Mouse (Mus musculus) CH12.LX (cell line): ENCODE measurements around the gene Mapk1ip1. TPM values are rescaled to one million over a fixed set of nuclear protein-coding genes. Genes with fewer than 3 reads are reported as not detected.

Source experiments
- DNase-seq: peaks from one replicate; pipeline ENCODE4 v3.0.0-alpha.2; 2013; ENCODE audit errors: extremely low read depth
- H3K27ac ChIP-seq: 2 replicates; pipeline ENCODE4 v1.5.1; 2012; ENCODE audit warnings: low read depth, mild to moderate bottlenecking, control low read depth, moderate library complexity; ENCODE audit not compliant: insufficient read depth
- H3K27me3 ChIP-seq: replicated peaks from 2 replicates; pipeline ENCODE3; 2012; ENCODE audit warnings: inconsistent platforms
- H3K36me3 ChIP-seq, 2 experiments: replicated peaks in 1 of 2; 2 replicates each; pipeline versions ENCODE3 to v1.6.1; 2012; ENCODE audit warnings: inconsistent platforms in 1 of 2, low read length in 1 of 2, mild to moderate bottlenecking in 1 of 2, mixed read lengths in 1 of 2, moderate library complexity in 1 of 2; ENCODE audit not compliant: control insufficient read depth in 1 of 2, insufficient read depth in 1 of 2
- H3K4me1 ChIP-seq, 2 experiments: 2 replicates each; pipeline ENCODE4 v1.6.1; 2012; ENCODE audit warnings: inconsistent platforms in 1 of 2, moderate library complexity in 1 of 2; ENCODE audit not compliant: insufficient read depth in 2 of 2, control insufficient read depth in 1 of 2
- H3K4me2 ChIP-seq: 2 replicates; pipeline ENCODE4 v1.6.1; 2012; ENCODE audit warnings: low read depth, mild to moderate bottlenecking, control low read depth; ENCODE audit not compliant: poor library complexity, insufficient read depth, severe bottlenecking
- H3K4me3 ChIP-seq, 3 experiments: fragments of 150-350 bp in 1 of 3; sonication (generic) in 1 of 3; replicated peaks in 1 of 3; 2 replicates each; pipeline versions ENCODE3 to v1.5.1; 2011 to 2012; ENCODE audit warnings: low read depth in 2 of 3, low read length in 2 of 3, mild to moderate bottlenecking in 2 of 3, moderate library complexity in 2 of 3, control low read depth in 1 of 3, improper control_type of control experiment in 1 of 3, inconsistent platforms in 1 of 3, mixed read lengths in 1 of 3; ENCODE audit not compliant: poor library complexity in 1 of 3
- H3K79me2 ChIP-seq: replicated peaks from 2 replicates; pipeline ENCODE4 v1.6.1; 2012; ENCODE audit warnings: mild to moderate bottlenecking, moderate library complexity; ENCODE audit not compliant: control insufficient read depth, poor library complexity, insufficient read depth, severe bottlenecking; ENCODE audit errors: extremely low read depth
- H3K9ac ChIP-seq: 2 replicates; pipeline ENCODE4 v1.6.1; 2012; ENCODE audit warnings: low read depth, mild to moderate bottlenecking, control low read depth, moderate library complexity; ENCODE audit not compliant: insufficient read depth
- H3K9me3 ChIP-seq: replicated peaks from 2 replicates; pipeline ENCODE3; 2012; ENCODE audit warnings: low read length, inconsistent platforms, mixed read lengths
- BHLHE40 ChIP-seq: IDR thresholded peaks from 2 replicates; pipeline ENCODE4 v1.6.1; 2011; ENCODE audit warnings: mild to moderate bottlenecking, low read depth, low read length, improper control_type of control experiment
- CHD1 ChIP-seq: IDR thresholded peaks from 2 replicates; pipeline ENCODE4 v1.6.1; 2012; ENCODE audit warnings: low read depth, low read length, improper control_type of control experiment, inconsistent platforms
- CTCF ChIP-seq, 2 experiments: IDR thresholded peaks in 1 of 2; conservative IDR thresholded peaks in 1 of 2; 2 replicates each; pipeline ENCODE4 v1.5.1; 2011 to 2012; ENCODE audit warnings: low read depth in 2 of 2, low read length in 2 of 2, improper control_type of control experiment in 1 of 2, inconsistent platforms in 1 of 2, mild to moderate bottlenecking in 1 of 2, moderate library complexity in 1 of 2
- EP300 ChIP-seq: IDR thresholded peaks from 2 replicates; pipeline ENCODE4 v1.6.1; 2011; ENCODE audit warnings: low read length, improper control_type of control experiment
- GABPA ChIP-seq: IDR thresholded peaks from 2 replicates; pipeline ENCODE4 v1.6.1; 2012; ENCODE audit warnings: low read depth, low read length, improper control_type of control experiment, inconsistent platforms; ENCODE audit not compliant: insufficient replicate concordance
- IRF4 ChIP-seq: IDR thresholded peaks from 2 replicates; pipeline ENCODE4 v1.6.1; 2014; ENCODE audit warnings: low read depth, mild to moderate bottlenecking, inconsistent platforms, low read length, improper control_type of control experiment
- JUND ChIP-seq: conservative IDR thresholded peaks from 2 replicates; pipeline ENCODE4 v1.6.1; 2011; ENCODE audit warnings: low read depth, low read length, improper control_type of control experiment
- KAT2A ChIP-seq: IDR thresholded peaks from 2 replicates; pipeline ENCODE4 v1.6.1; 2012; ENCODE audit warnings: low read length, improper control_type of control experiment, inconsistent platforms; ENCODE audit not compliant: insufficient replicate concordance
- MAX ChIP-seq: IDR thresholded peaks from 2 replicates; pipeline ENCODE4 v1.6.1; 2011; ENCODE audit warnings: low read length, improper control_type of control experiment
- MAZ ChIP-seq: IDR thresholded peaks from 2 replicates; pipeline ENCODE4 v1.6.1; 2012; ENCODE audit warnings: low read depth, mild to moderate bottlenecking, inconsistent platforms, low read length, improper control_type of control experiment, moderate library complexity
- MEF2A ChIP-seq: IDR thresholded peaks from 2 replicates; pipeline ENCODE4 v1.6.1; 2014; ENCODE audit warnings: low read depth, mild to moderate bottlenecking, inconsistent platforms, low read length, improper control_type of control experiment, borderline replicate concordance
- MXI1 ChIP-seq: IDR thresholded peaks from 2 replicates; pipeline ENCODE4 v1.6.1; 2011; ENCODE audit warnings: mild to moderate bottlenecking, low read depth, low read length, improper control_type of control experiment
- MYC ChIP-seq: IDR thresholded peaks from 2 replicates; pipeline ENCODE4 v1.6.1; 2011; ENCODE audit warnings: low read depth, mild to moderate bottlenecking, improper control_type of control experiment, low read length
- NELFE ChIP-seq: IDR thresholded peaks from 2 replicates; pipeline ENCODE4 v1.6.1; 2011; ENCODE audit warnings: low read depth, low read length, improper control_type of control experiment
- NRF1 ChIP-seq: IDR thresholded peaks from 2 replicates; pipeline ENCODE4 v1.6.1; 2014; ENCODE audit warnings: low read depth, mild to moderate bottlenecking, inconsistent platforms, low read length, improper control_type of control experiment, moderate library complexity
- PAX5 ChIP-seq: IDR thresholded peaks from 2 replicates; pipeline ENCODE4 v1.6.1; 2012; ENCODE audit warnings: low read length, inconsistent platforms, mixed read lengths
- POLR2A ChIP-seq: IDR thresholded peaks from 2 replicates; pipeline ENCODE4 v1.6.1; 2011; ENCODE audit warnings: low read depth, mild to moderate bottlenecking, improper control_type of control experiment, low read length
- RCOR1 ChIP-seq: conservative IDR thresholded peaks from 2 replicates; pipeline ENCODE4 v1.6.1; 2012; ENCODE audit warnings: low read depth, mild to moderate bottlenecking, inconsistent platforms, low read length, improper control_type of control experiment
- SIN3A ChIP-seq: IDR thresholded peaks from 2 replicates; pipeline ENCODE4 v1.6.1; 2012; ENCODE audit warnings: low read length, improper control_type of control experiment, inconsistent platforms
- TBP ChIP-seq: conservative IDR thresholded peaks from 2 replicates; pipeline ENCODE4 v1.6.1; 2011; ENCODE audit warnings: low read depth, low read length, improper control_type of control experiment
- TCF12 ChIP-seq: IDR thresholded peaks from 2 replicates; pipeline ENCODE4 v1.6.1; 2014; ENCODE audit warnings: low read depth, mild to moderate bottlenecking, inconsistent platforms, low read length, improper control_type of control experiment
- ZKSCAN1 ChIP-seq: IDR thresholded peaks from 2 replicates; pipeline ENCODE4 v1.6.1; 2012; ENCODE audit warnings: low read depth, inconsistent platforms, low read length, improper control_type of control experiment, borderline replicate concordance
- ZNF384 ChIP-seq: IDR thresholded peaks from 2 replicates; pipeline ENCODE4 v1.6.1; 2012; ENCODE audit warnings: low read depth, low read length, improper control_type of control experiment, inconsistent platforms
- dilution Hi-C: fragments of 300-500 bp; cut with MboI; formaldehyde crosslinking; loops from 2 replicates; pipeline ENCODE4 v1.14.3; 2020; ENCODE audit warnings: low sequenced_read_pairs; ENCODE audit not compliant: extremely low pct_unique_long_range_greater_than_20kb, extremely low pct_ligation_motif_present
- in situ Hi-C: fragments of 300-500 bp; cut with MboI; formaldehyde crosslinking; loops from 3 replicates; pipeline ENCODE4 v1.14.3; 2019; ENCODE audit warnings: low sequenced_read_pairs, low pct_ligation_motif_present, low pct_unique_long_range_greater_than_20kb, mixed read lengths
- polyA plus RNA-seq: library from polyadenylated mRNA; unstranded; fragments of >175 nt; gene quantifications from 2 replicates; pipeline ENCODE4 v1.2.1, GENCODE M21; 2012; ENCODE audit warnings: low read depth; ENCODE audit not compliant: insufficient read length
- total RNA-seq, 2 experiments: library from RNA; depleted of rRNA; stranded (reverse); fragments of 300-350 nt in 1 of 2; fragments of >200 nt in 1 of 2; gene quantifications; 2 replicates each; pipeline ENCODE4 v1.2.3; 2012 to 2014

Gene Mapk1ip1
- total and polyA plus RNA-seq, 3 experiments = 4.2 to 6.6 (median 5.1) TPM

GRCm38 (mm10) chr7:138868316-138868715, 22.2 kb upstream of the Mapk1ip1 start:
- Histone ChIP-seq H3K27ac (no peak overlapping the region), H3K9ac (no peak overlapping the region), H3K4me2 (no peak overlapping the region), H3K4me1 (no peaks in the 10 kb centered on the region), H3K36me3 (peaks cover 35 to 83% of the 10 kb centered on the region in 2 experiments), H3K79me2 (peaks cover 2% of the 10 kb centered on the region), H3K9me3 (no peaks in the 10 kb centered on the region), H3K4me3 (no peak overlapping the region), H3K27me3 (no peaks in the 10 kb centered on the region)
- TF ChIP-seq TCF12 (no peak), IRF4 (no peak), ZKSCAN1 (no peak), RCOR1 (no peak), MEF2A (no peak), GABPA (no peak), NRF1 (no peak), EP300 (no peak), KAT2A (no peak), ZNF384 (no peak), JUND (no peak), MAZ (no peak), CTCF (conservative IDR thresholded peaks at IDR 0.05 in 1 of 2, IDR thresholded peaks at IDR 0.05 in 1 of 2; ENCODE audit: low read depth in 2 of 2, low read length in 2 of 2) (no peak), CHD1 (no peak)
- dilution Hi-C loops (no loop called here), in situ Hi-C loops (no loop called here)
- no peak for DNase-seq

GRCm38 (mm10) chr7:138867286-138867685, 21.2 kb upstream of the Mapk1ip1 start:
- TF ChIP-seq CTCF (conservative IDR thresholded peaks at IDR 0.05 in 1 of 2, IDR thresholded peaks at IDR 0.05 in 1 of 2; ENCODE audit: low read depth in 2 of 2, low read length in 2 of 2) (no peak), MXI1 (no peak), BHLHE40 (no peak), POLR2A (no peak), TBP (no peak), SIN3A (no peak), ZNF384 (no peak), MYC (no peak), PAX5 (no peak), MAX (no peak), NELFE (no peak)
- DNase-seq = no peak
- Histone ChIP-seq H3K36me3 (peaks cover 32 to 80% of the 10 kb centered on the region in 2 experiments), H3K9ac (no peak overlapping the region), H3K9me3 (no peaks in the 10 kb centered on the region), H3K27me3 (no peaks in the 10 kb centered on the region), H3K27ac (no peak overlapping the region), H3K4me1 (no peaks in the 10 kb centered on the region), H3K4me3 (no peak overlapping the region), H3K4me2 (no peak overlapping the region), H3K79me2 (peaks cover 4% of the 10 kb centered on the region)
- in situ Hi-C loops (no loop called here), dilution Hi-C loops (no loop called here)
